Mouse (Mus musculus) kidney, postnatal 36 days (tissue): ENCODE results near the gene Lrrc49.

Experiments used
- DNase-seq, 2 experiments: peaks; one replicate each; pipeline ENCODE4 v3.0.0; 2021 to 2022; ENCODE audit warnings: mixed read lengths in 2 of 2

Gene Lrrc49

DNA sequence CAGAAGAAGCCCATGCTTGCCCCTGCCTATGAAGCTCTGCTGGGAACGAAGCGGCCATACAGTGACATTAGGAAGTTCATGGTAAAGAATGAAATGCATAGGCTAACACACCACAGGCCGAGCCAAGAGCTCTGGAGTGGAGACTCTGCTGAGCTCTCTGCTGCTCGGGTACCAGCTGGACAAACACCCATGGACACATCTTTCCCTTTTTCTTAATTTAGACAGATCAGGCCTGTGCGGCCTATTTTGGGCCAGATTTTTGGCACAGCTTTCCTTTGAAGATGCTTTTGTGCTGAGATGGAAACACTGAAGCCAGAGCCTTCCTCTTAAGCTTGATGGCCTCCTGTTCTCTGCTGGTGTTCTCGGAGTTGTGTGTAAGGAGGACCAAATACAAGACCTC, 95.0 kb downstream of the Lrrc49 start:
- DNase-seq: no peak

DNA sequence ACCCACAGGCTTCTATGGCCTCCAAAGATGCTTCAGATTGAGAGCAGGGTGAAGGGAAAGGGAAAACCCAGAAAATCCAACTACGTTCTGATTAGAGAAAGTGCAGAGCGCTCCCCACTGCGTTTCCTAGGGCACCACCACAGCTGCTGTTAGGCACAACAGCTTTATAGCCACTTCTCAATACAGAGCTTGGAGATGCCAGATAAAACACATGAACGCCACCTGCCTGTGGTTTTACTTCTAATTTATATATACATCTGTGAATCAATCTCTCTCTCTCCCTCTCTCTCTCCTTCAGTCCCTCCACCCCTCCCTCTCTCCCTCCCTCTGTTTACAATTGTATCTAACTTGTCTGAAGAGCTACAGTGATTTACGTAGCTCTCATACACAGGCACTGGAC, 95.6 kb downstream of the Lrrc49 start:
- DNase-seq: no peak

DNA sequence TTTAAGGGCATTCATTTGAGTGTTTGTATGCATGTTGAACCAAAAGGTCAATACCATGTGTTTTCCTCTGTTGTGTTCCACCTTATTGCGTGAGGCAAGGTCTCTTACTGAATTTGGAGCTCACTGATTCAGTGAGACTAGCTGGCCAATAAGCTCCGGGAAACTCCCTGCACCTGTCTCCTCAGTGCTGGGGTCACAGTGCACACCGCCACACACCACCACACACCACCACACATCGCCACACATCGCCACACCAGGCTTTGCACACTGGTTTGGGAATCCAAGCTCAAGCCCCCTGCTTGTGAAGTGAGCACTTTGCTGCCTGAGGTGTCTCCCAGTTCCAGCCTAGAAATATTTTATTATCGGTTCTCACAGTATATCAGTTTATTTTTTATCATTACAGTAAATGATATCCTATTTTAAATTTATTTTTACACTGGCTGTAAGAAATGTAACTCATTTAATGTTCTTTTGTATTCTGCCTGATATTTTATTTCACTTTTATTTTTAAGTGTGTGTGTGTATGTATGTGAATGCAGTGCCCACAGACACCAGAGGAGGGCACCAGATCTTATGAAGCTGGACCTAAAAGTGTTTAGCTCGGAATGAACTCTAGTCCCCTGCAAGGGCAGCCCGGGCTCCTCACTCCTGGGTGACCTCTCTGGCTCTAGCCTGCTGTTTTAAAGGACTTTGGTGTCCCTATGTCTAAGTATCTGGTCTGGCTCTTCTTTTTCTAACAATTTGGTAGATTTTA, 96.9 kb downstream of the Lrrc49 start:
- peak in 1 of 2 experiments; percentile 4 for DNase-seq

DNA sequence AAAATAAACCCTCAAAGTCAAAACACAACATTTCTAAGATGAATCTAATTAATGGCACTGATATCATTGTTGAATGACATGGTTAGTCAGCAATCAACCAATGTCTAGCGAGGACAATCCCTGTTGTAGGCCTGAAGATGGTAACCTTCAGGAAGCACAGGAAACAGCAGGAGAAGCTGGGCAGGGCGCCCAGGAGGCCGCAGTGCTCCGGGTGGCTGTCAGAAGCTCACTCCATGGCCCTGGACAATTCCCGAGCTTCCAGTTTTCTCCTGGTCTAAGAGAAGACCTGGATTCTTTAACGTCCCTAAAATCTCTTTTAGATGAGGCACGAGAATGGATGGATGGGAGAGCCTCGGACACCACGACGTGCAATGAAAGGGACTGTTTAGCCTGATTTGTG, 99.0 kb downstream of the Lrrc49 start:
- peak in 1 of 2 experiments; percentile 12 for DNase-seq

DNA sequence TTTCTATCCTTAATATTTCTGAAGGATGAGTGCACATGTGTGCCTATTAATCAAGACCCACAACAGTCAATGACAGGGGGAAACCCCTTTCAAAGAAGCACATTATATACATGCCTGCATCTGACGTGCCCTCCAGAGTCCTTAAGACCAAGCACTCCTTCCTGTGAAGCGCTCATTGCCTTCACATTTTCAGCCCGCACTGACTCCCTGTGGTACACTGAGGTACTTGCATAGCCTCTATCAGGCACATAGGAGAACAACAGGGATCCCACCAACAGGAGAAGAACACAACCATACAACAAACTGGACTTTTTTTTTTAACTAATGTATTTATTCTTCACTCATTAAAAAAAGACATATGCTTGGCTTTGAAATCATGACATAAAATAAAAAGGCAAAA, 101.0 kb downstream of the Lrrc49 start:
- DNase-seq: no peak

DNA sequence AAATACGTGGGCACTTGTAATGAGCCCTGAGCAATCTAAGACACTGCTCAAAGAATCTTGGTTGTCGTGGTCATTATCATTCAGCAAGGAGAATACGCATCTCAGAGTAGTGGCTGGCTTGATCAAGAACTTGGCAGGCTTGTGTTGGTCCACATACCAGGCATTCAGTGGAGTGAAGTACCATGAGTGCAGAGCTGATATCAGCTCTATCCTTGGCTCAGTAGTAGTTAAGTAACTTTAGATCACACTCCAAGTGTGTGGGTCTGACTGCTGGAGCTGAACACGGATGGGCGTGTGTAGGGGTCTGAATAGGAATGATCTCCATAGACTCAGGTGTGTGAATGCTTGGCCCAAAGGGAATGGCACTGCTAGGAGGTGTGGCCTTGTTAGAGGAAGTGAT, 102.8 kb downstream of the Lrrc49 start:
- DNase-seq: no peak

DNA sequence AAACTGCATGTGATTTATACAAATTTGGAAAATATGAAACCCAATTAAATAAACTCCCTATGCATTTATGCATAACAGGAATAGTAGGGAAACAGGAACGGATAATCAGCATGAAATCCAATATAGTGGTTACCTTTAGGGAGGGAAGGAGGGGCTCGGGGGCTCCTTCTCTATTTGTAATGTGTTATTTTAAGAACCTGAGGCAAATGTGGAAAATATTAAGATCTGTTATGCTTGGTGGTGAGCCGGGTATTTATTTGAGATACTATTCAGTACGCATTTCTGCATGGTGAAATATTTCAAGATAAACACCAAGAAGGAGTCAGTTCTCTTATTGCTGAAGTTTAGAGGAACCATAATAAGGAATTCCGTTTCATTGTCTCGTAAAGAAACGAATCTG, 105.4 kb downstream of the Lrrc49 start:
- no peak for DNase-seq

DNA sequence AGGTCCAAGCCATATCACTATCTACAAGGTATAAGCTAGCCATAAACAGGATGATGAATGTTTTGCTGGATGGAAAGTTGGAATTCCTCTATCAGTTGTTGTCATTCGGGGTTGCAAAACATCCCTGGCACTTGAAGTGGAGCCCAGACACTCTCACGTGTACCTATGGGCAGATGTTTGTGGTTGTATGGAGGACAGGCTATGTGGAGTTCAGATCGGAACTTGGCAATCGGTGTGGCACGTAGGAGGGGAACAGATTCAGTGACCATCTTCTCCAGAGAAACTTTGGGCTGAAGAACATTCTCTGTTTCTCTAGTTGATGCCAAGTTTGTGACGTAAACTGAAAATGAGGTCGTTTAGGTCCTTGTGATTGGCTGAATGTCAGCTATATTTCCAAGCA, 114.9 kb downstream of the Lrrc49 start:
- no peak for DNase-seq

DNA sequence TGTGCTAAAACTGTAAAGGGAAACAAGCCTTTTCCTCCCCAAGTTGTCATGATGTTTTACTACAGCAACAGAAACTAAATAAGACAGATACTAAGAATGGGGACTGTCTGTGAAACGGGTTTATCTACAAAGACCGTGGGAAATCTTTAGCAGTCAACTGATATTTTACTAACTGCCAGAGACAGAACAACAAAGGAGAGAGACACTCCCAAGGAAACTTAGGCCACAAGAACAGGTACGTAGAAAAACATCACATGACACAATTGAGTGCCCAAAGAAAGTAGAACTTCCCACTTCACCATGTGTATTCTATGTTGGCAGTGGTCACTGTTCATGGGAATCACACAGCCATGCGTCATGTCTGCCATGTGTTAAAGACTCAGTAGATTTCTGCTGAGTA, 116.2 kb downstream of the Lrrc49 start:
- DNase-seq: no peak

DNA sequence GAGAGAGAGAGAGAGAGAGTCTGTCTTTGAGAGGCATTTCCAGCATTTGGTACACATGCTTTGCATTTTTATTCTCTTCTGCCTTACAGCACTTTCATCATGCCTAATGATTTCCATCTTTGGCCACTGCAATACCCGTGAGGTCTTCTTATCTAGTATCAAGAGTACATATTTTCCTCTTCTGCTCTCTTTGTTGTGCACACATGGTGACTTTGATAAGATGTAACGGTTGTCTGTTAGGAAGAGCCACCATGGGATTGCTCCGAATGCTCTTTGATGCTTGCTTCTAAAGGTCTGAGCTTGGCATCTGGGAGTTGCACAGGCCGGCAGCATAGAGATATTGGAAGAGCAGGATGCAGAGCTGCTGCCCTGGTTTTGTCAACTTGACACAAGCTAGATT, 116.9 kb downstream of the Lrrc49 start:
- DNase-seq: no peak

DNA sequence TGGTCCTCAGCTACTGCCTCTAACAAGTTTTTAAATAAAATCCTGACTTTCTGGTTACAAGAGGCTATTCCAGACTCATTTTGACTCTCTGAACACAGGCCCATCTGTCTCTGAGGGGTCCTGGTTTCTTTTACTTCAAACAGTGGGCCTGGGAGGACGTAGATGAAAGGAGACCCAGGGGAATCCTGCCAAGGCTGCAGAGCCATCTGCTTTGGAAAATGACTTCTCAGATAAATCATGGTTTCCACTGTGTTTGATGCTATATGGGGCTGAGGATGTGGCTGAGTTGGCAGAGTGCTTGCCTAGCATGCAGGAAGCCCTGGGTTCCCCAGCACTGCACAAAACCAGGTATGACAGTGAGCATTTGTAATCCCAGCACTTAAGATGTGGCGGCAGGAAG, 118.6 kb downstream of the Lrrc49 start:
- DNase-seq: no peak

DNA sequence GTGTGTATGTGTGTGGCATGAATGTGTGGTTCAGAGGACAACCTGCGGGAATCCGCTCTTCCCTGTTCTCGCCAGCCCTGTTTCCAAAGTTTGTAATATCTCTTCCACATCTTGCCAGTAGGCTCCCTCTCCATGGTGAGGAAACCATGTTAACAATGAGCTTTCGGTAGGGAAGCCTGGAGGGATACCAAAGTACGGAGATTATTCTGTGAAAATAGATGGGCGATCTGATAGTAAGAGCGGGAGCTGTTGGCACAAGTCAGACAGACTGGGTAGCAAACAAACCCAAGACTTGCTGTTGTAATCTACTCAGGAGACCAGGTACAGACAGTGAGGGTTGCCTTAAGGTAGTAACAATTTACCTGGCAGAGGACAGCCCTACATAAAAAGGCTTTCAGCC, 124.1 kb downstream of the Lrrc49 start:
- DNase-seq: no peak

DNA sequence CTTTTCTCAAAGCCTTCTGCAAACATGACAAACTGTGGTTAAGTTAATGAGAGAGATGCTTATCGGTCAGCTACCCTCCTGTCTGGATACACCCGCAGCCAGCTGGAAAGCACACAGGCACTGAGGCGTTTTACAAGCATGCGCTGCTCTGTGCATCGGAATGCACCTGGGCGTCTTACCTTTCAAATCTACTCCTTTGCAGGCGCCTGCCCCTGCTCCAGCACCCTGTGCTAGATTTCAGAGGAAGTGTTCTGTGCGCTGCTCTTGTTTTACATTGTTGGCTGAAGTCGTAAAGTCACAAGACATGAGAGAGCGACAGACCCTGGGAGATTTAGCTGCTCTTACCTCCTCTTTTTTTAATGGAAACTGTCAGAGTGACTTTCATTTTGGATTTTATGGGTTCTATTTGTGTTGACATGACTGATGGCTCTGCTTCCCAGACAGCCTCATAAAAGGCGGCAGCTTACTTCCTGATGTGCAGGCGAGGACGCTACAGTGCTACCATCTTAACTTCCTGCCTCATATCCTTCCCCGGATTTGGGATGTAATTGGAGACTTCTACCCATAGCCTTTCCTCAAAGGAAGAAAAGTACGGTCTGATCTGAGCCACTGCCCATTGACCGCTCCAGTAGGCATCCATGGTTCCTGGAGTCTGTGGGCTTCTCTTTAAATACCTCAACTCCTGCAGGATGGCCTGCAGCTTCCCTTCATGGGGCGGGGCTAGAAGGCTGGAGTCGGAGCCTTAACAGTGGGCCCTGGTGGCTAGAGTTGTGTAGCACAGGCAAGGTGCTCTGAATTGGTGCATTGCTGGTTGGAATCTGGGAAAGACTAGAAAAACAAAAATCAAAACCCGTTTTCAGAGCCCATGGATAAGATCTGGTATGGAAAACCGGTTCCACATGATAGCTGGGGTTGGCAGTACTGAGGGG, 125.3 kb downstream of the Lrrc49 start:
- DNase-seq: peak; percentile 17 to 69

DNA sequence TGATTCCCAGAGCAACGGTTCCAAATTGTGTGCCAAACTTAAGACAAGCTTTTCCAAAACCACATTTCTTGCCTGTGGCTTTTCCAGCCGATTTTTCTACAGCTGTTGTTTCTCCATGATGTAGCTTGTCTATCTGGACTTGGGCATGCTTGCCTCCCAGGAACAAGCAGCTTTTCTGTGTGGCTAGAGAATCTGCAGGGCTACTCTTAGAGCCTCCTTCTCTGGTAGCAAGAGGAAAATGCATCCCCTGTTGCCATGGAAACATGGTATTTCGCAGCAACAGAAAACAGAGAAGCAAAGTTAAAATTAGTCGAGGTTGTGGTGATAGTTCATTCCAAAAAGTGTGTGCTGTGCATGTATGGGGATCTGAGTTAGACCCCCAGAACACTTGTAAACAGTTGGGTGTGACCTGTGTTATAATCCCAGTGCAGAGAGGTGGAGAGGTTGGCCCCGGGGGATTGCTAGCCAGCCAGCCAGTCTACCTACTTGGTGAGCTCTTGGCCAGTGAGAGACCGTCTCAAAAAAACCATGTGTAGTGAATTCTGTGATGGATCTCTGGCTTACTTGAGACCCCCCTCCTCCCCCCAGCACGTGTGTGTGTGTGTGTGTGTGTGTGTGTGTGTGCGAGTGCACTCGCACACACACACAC, 126.2 kb downstream of the Lrrc49 start:
- no peak for DNase-seq

DNA sequence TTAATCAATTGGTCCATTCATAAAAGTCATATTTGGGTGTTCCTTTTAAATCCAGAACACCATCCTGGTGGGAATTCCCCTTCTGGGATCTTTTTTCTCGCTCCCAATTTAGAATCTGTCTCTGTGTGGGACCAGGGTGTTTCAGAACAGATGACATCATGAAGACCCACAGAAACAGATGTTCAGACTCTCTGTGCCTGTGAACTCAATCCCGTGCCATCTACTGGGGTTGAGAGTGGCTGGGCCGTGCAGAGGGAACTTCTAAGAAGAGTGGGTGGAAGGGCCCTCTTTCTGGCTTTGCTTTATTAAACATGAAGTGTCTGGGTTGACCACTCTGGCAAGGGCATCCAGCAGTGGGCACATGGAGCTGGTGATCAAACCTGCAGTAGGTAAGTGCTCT, 129.5 kb downstream of the Lrrc49 start:
- no peak for DNase-seq

DNA sequence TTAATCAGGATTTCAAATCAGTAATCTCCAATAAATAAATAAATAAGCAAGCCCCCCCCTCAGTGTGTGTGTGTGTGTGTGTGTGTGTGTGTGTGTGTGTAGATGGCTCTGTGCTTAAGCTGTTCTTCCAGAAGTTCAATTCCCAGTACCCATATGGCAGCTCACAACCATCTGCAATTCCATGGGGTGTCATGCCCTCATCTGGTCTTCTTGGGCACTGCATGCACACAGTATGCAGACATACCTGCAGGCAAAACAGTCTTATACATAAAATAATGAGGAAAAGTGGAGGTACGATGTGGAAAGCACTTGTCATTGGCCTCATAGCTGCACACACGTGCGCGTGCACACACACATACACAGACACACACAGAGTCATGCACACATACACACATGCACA, 136.7 kb downstream of the Lrrc49 start:
- DNase-seq: peak in 1 of 2 experiments; percentile 16

DNA sequence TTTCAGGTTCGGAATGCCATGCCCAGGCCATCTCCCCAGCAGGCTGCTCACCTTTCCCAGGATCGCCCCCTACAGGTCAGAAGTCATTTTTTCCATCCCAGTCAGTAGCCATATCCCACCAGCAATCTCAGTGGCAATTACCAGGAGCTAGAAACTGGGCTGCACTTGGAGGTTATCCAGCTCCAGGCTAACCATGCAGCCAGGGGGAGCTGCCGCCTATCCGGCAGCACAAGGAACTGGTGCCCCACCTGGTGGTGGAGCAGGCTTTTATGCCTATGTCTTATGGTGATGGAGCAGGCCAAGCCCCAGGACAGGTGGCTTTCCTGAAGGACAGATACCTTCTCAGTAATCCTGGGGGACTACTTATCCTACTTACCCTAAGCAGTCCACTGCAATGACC, 139.8 kb downstream of the Lrrc49 start:
- peak; percentile 48 to 76 for DNase-seq

DNA sequence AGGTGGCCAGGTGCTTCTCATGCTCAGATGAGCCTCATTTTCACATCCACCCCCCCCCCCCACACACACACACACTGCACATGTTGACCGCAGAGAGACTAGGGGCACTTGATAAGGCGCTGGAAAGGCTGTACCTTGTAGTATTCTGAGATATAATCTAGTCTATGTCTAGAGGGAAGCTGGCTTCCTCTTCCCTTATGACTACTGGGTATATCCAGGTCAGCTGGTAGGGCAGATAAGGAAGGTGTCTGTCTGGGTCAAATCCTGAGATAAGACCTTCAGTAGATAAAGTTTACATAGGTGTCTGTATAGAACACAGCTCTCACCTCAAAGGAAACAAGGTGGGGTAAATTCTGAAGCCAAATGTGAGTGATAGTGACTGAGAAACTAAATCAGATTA, 141.8 kb downstream of the Lrrc49 start:
- DNase-seq: no peak

DNA sequence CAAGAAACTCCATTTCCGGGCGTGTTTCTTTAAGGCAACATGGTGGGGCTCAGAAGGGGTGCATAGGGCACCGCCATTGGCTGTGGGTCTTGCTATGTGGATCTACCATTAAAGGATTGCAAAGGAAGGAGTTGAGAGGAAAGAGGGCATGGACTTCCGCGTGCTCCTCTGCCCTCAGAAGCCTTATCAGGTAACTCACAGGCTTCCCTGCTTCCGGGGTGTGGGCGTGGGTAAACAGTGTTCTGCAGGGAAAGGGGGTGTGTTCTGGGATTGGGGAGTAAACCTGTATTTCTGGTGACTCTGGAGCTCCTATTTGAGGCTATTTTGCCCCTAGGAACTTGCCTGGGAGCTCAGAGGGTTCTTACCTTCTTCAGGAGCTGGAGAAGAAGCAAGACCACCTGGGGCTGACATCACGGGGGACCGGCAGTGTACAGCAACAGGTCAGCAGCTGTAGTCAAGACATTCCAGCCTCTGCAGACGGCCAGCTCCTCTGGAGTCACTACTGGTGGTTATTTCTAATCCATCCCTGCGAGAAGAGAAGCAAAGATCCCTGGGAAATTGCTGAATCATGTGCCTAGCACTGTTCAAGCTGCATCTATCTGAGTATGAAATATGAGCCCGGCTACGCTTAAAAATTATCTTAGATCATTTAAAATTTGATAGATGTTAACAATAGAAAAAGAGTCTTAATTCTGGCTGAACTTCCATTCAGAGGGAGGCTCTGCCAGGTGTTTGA, 142.4 kb downstream of the Lrrc49 start:
- no peak for DNase-seq

DNA sequence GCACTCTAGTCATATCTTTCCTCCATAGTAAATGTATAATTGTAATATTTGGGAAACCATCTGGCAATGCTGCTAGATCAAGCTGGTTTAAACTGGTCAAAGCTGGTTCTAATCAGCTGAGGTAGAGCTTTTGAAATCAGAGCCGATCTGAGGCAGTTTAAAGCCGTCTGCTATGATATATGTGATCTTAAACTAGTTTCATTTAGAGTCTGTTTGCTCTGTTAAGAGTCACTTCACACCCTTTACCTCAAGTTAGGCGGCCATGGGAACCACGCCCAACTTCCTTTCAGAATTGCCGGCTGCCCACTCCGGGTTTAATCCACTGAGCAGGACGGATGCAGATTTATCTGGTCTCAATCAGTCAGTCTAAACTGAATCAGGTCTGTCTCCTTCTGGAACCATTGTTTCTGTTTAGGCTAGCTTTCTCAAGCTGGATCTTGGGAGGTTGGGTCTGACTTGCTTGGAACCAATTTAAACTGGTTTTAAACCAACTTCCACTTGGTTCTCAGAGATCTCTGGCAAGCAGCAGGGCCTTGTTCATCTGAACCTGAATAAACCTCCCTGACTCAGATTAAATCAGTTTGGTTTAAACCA, 144.4 kb downstream of the Lrrc49 start:
- no peak for DNase-seq

DNA sequence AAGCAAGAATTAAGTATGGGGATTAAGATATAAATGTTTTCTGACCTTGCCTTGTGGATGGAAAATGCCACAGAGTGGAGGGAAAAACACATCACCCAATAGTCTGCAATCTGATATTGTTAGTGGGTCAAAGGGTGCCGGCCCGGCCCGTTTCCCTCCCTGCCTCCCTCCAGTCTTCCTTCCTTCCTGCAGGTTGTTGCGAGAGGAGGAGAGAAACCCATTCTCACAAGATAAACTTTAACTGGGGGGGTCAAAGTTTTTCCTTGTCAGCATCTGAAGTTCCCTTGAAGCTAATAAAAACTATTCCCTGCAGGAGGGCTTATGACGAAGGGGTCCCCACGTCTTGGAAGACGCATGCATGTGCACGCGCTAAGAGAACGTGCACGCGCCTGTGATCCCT, 157.6 kb downstream of the Lrrc49 start:
- DNase-seq: peak in 1 of 2 experiments; percentile 52
